Mouse (Mus musculus): ENCODE measurements around the gene Col6a5.

Gene Col6a5

GRCm38 (mm10) chr9:105960533-105960932 lies at the start of gene Col6a5:
Gene Col6a5 (minus strand): TSS chr9:105960643.
- peak; percentile 34 to 50 for DNase-seq

- no peak for DNase-seq
Measured at GRCm38 (mm10) chr9:105997955-105998354, 37.5 kb upstream of the Col6a5 start.

- DNase-seq = no peak
Measured at GRCm38 (mm10) chr9:105992425-105992824, 32.0 kb upstream of the Col6a5 start.

DNA sequence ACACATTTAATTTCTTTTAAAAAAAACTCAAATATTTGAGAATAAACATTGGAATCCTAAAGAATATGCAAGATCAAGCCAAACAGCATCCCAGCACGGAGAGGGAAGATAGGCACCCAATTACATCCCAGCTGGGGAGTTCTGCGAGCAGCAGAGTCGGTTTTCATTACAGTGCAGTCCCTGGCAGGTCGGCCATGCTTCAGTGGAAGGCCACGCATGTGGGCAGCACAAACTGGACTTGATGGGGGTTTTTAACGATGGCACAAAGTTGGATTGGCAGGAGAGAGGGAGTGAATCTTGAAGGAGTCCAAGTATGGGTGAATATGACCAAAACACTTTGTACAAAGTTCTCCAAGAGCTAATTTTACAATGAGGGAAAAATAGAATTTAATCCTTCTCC lies 29.7 kb upstream of the Col6a5 start:
- DNase-seq = no peak

DNA sequence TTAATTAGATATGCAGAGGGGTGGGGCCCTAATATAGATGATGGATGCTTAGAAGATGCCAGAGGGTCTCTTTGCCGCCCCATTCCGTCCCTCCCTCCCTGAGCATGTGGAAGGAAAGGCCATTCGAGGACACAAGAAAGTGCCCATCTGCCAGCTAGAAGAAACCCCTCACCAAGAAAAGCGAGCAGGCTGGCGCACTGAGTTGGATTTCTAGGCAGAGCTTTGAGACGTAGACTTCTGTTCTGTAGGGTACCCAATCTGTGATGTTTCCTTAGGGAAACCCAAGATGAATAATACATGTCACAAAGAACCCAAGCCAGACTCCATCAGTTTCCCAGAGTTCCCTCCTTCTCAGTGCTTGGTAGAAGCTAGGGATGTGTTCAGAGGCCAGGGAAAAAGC lies 29.0 kb upstream of the Col6a5 start:
- no peak for DNase-seq

GRCm38 (mm10) chr9:105988096-105988495 lies 27.7 kb upstream of the Col6a5 start:
- DNase-seq = no peak

- no peak for DNase-seq
Measured at GRCm38 (mm10) chr9:105984931-105985519, 24.6 kb upstream of the Col6a5 start.

DNA sequence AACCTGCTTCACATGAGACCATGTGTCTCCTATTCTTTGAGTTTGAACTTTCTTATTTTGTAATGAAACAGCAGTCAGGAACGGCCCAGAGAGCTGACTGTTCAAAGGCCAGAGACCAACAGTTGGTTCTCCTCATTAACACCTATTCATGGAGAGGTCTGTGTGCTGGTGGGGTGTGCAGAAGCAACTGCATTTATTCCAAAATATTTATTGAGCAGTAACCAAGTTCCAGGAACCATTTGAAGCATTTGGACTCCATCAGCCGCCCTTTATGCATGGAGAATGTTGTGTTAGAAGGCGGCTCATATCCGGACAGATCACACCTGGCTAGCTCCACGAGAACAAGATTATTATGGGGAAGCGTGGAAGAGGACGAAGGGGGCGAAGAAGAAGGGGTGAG lies 18.0 kb upstream of the Col6a5 start:
- DNase-seq = peak in 1 of 2 experiments; percentile 21

DNA sequence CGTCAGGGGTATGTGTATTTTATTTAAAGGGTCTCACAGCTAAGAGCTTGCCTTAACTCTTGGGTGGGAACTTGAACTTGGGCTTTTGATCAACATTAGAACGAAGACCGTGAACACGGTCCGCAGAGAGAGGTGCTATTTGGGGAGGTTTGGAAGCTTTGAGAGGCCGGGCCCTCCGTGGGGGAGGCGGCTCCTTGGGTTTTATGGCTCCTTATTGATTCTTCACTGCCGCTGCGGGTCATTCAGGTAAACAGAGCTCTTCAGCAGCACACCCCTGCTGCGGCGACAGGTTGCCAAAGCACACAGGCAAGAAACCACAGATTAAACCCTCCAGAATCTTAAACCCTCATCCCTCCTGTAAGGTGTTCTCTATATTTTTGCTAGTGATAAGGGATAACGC lies 16.4 kb upstream of the Col6a5 start:
- peak in 1 of 2 experiments; percentile 7 for DNase-seq

- DNase-seq = no peak
Measured at GRCm38 (mm10) chr9:105976314-105976713, 15.9 kb upstream of the Col6a5 start.

DNA sequence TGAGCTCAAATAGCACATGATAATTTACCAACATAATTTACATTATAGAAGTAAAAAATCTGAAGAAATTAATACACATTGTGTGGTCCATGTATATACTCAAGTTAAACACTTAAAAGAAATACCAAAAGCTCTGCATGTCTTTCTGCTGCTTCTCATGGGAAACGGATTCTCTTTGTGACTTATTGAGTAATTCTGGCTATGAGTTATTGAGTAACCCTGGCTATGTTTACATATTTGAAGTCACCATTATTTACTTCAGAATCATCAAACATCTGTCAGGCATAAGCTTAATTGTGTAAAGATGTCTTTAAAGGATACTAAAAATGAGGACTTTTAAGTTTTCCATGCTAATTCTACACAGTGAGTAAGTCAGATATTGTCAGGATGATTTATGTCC lies 13.3 kb upstream of the Col6a5 start:
- DNase-seq = no peak

- DNase-seq = no peak
Measured at GRCm38 (mm10) chr9:105972031-105972430, 11.6 kb upstream of the Col6a5 start.

- DNase-seq = no peak
Measured at GRCm38 (mm10) chr9:105971351-105971894, 11.0 kb upstream of the Col6a5 start.

GRCm38 (mm10) chr9:105970901-105971300 lies 10.5 kb upstream of the Col6a5 start:
- no peak for DNase-seq

- no peak for DNase-seq
Measured at GRCm38 (mm10) chr9:105967976-105968375, 7.5 kb upstream of the Col6a5 start.

DNA sequence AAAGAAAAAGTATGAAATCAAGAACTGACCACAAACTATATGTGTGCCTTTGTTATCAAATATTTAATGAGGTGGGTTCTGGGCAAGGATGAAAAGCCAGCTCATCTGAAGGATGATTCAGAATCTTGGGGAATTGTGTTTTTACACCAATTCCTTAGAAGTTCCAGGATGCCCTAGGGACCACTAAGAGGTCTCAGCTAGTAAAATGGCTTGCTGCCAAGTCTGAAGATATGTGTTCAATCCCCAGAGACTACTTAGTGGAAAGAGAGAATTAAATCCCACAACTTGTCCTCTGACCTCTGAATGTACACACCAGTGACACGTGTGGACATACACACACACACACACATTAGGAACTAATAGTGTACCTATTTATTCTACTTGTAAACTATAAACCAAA lies 1.3 kb downstream of the Col6a5 start:
- DNase-seq = no peak

- DNase-seq = no peak
Measured at GRCm38 (mm10) chr9:105949755-105950154, 10.7 kb downstream of the Col6a5 start.

DNA sequence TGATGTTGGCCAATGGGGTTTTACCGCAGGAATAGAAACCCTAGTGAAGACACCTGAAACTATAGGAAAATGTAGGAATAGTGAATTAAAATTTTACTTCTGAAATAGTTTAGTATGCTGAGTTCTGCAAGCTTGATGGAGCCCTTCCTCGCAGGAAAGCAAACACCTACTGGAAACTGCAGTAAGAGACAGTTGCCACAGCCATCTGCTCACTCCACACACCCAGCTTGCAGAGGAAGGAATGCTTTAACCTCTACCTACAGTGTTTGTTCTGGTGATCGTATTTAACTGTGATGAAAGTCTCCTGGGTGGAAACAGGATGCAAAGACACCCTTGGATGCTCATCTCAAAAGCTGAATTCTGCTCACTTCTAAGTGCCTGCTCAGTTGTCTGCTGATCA lies 12.9 kb downstream of the Col6a5 start:
- no peak for DNase-seq

- DNase-seq = no peak
Measured at GRCm38 (mm10) chr9:105933816-105934215, 26.6 kb downstream of the Col6a5 start.

- DNase-seq = no peak
Measured at GRCm38 (mm10) chr9:105929287-105929686, 31.2 kb downstream of the Col6a5 start.

DNA sequence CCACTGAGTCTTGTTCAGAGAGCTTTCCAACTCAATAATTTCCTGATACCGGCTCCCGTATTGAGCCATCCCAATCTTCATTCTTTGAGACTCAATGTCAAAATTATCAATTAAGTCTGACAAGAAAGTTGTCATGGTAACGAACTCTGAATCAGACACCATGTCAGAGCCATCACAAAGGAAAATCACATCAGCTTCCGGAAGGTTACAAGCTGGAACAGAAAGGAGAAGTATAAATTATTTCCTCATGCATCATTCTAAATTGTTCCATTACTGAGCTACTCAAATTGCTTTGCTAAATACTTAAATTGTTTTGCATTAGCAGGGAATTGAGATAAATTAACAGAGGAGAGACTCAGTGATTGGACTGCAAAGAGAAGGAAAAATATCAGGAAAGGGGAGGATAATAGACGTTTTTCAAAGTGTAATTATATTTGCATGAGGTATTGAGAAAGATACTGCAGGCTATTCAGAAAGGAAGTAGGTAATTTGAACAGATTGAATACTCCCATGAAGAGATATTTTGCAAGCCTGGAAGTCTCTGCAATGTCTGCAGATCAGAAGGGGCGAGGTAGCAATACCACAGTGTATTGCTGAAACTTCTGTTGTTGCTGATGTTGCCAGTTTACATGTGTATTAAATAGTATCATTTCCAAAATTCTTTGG lies 31.9 kb downstream of the Col6a5 start:
- DNase-seq = no peak

DNA sequence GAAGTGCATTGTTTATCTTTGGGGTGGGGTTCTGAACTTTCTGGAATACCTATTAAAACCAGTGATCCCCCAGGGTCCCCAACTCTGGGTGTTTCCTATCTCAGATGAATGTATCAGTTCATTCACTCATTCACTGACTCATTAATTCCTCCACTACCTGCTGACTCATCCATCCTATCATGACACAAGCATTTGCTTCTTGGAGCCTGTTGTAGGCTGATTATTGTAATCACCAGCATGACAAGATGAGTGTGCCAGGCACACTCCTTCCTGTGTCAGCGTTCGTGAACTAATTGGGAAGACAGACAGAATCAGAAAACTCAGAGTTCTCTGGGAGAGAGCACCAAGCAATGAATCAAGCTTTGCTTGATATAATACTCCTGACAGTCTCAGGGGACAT lies 36.8 kb downstream of the Col6a5 start:
- DNase-seq = no peak

GRCm38 (mm10) chr9:105915186-105915585 lies 45.3 kb downstream of the Col6a5 start:
- DNase-seq = no peak

GRCm38 (mm10) chr9:105910166-105910565 lies 50.3 kb downstream of the Col6a5 start:
- DNase-seq = no peak

- no peak for DNase-seq
Measured at GRCm38 (mm10) chr9:105909352-105909751, 51.1 kb downstream of the Col6a5 start.
